Mouse (Mus musculus): ENCODE data around the gene Plekhh1.

Gene Plekhh1

GRCm38 (mm10) chr12:79034331-79034730, 5.4 kb downstream of the Plekhh1 start:
- DNase-seq (ENCODE audit: low spot score in 2 of 2): no peak

GRCm38 (mm10) chr12:79035349-79035748, 6.4 kb downstream of the Plekhh1 start:
- DNase-seq (ENCODE audit: low spot score in 2 of 2): no peak

DNA sequence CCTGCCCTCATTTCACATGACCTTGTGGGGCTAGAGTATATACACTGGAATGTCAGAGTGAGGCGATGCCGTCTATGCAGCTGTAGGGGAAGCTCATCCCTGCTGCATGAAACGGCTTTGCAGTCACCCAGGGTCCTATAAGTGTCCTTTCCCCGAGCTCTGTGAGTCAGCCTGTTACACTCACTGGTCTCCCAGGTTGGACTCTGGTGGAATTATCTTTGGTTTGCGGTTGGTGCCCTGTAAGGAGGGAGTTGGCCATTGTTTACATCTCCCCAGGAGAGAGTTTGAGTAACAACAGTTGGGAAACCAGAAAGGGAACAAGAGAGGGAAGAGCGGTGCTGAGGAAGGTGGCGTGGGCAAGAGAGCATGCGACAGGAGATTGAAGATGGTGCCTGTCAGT, 10.7 kb downstream of the Plekhh1 start:
- DNase-seq (ENCODE audit: low spot score in 2 of 2): no peak

- no peak for DNase-seq (ENCODE audit: low spot score in 2 of 2)
These were observed 11.4 kb downstream of the Plekhh1 start for GRCm38 (mm10) chr12:79040201-79040827.

DNA sequence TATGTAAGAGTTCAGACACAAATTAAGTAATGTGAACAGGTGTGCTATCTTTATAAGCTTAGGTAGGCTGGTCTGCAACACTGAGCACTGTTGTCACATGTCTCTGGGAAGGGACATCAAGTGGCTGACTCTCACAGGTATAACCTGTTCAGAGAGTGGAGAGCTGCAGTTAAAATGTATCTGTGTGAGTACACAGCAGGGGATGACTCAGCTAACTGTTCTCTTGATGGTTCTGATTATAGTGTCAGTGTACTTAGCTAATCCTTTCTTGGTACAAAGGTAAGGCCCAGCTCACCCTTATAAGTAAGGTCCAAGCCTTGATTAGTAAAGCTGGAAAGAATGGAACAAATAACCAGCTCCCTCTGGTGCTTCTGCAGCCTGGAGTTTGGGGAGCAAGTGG, 12.5 kb downstream of the Plekhh1 start:
- peak in 1 of 2 experiments; percentile 22 for DNase-seq (ENCODE audit: low spot score in 2 of 2)

GRCm38 (mm10) chr12:79044668-79045067, 15.7 kb downstream of the Plekhh1 start:
- no peak for DNase-seq (ENCODE audit: low spot score in 2 of 2)

DNA sequence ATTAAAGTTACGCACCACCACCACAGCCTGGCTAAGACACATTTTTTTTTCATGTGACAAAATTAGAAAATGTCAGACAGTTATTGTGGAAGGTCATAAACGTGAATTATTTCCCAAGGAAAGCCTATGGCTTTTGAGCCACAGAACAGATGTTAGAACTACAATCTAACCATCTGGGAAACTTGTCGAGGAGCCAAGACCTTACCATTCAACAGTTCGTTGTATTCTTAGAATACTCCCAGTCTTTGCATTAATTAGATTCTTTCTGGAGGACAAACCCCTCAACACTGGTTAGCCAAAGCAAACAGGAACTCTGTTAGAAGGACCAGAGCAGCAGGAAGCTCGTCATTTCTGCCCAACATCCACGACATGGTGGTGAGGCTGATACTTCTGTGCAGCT, 17.2 kb downstream of the Plekhh1 start:
- no peak for DNase-seq (ENCODE audit: low spot score in 2 of 2)

DNA sequence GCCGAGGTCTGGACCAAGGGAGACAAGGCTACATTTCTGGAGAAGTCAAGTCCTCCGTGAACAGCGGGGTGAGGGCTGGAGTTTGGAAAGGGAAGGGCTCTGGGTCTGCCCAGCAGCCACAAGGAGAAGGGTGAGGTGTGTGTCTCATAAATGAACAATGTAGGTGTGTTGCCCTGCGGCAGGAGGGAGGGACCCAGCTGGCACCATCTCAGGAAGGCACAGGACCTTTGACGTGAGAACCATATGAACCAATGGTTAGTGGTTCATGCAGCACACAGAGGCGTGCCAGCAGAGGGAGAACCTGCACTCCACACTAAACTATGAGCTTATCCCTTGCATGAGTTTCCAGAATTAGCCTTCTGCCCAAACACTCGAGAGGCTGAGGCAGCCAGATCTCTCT, 18.2 kb downstream of the Plekhh1 start:
- DNase-seq (ENCODE audit: low spot score in 2 of 2): peak; percentile 35 to 38

- DNase-seq (ENCODE audit: low spot score in 2 of 2): no peak
These were observed 19.9 kb downstream of the Plekhh1 start for GRCm38 (mm10) chr12:79048898-79049297.

GRCm38 (mm10) chr12:79049807-79050206, 20.8 kb downstream of the Plekhh1 start:
- no peak for DNase-seq (ENCODE audit: low spot score in 2 of 2)

DNA sequence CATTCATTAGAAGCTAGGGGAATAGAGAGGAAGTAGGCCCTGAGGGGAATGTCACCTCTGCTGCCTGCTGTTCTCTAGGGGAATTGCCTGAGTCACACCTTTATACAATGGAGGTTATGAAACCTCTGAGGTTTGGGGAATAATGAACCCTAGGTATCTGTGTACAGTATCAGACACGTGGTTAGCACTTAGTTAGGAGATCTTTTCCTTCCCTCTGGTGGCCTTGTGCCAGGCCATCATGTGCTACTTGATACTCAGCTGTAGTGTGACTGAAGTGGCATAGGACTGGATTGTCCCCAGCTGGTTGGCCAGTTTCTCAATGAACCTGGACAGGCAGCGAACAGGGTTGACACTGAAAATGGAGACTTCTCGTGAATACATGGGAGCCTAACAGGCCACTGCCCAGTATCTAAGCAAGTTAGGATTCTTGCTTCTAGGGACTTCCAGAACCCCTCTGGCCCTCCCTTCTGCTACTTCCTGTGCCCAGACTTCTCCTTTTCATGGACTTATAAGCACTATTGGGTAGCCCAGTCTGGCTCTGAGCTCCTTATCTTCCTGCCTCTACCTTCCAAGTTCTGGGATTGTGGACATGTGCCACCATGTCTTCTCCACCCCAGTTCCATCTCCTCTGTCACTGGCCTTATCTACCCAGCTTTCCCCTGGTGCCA, 21.7 kb downstream of the Plekhh1 start:
- DNase-seq (ENCODE audit: low spot score in 2 of 2): peak; percentile 35 to 41

- DNase-seq (ENCODE audit: low spot score in 2 of 2): no peak
These were observed 23.1 kb downstream of the Plekhh1 start for GRCm38 (mm10) chr12:79052073-79052472.

DNA sequence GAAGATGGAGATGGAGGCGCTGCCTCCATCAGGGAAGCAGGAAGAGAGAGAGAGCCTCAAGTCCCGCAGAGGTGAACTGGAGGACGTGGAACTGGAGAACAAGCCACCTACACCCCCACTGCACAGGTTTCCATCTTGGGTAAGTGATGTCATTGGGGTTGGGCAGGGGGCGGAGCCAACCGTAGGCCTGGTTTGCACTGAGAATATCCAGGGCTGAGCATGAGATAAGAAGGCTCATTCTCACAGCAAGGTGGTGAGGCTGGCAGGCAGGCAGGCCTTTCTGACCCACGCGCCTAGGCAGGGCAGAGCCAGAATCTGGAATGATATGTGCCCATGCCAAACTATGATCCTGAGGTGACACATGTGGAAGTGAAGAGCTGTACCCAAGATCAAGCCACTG, 26.3 kb downstream of the Plekhh1 start:
- DNase-seq (ENCODE audit: low spot score in 2 of 2): no peak

DNA sequence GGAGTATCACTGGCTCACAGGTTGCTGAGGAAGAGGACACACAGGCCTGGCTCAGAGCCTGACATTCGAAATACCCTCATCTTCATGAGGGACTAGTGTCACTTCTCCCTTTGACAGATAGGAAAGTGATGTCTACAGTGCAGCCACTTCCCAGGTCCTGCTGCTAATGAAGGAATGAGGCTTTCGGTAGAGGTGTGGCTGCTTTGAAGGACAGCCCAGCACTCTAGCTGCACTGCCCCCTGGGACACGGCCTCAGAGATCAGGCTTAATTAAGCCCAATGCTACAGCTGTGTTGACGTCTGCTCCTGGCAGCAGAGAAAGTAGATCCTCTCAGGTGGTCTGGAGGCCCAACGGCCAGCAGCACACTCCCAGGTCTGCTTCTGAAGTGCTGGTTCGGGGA, 30.6 kb downstream of the Plekhh1 start:
- DNase-seq (ENCODE audit: low spot score in 2 of 2): no peak

- DNase-seq (ENCODE audit: low spot score in 2 of 2): no peak
These were observed 31.2 kb downstream of the Plekhh1 start for GRCm38 (mm10) chr12:79060134-79060533.

GRCm38 (mm10) chr12:79060766-79061652, 32.0 kb downstream of the Plekhh1 start:
- DNase-seq (ENCODE audit: low spot score in 2 of 2): peak in 1 of 2 experiments; percentile 22

DNA sequence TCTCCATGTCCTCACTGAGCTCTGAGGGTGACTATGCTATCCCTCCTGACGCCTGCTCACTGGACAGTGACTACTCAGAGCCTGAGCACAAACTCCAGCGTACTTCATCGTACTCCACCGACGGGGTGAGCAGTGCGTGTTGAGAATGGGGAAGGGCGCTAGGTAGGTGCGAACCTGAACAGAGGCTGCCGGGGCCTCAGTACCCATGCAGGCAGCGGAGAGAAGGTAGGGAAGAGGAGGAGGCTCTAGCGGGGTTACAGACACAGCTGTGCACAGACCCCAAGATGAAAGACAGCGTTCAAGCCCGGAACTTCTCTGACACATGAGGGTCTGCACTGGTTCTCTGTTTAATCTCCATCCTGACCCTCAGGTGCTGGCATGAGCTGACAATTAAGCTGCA, 35.5 kb downstream of the Plekhh1 start:
- DNase-seq (ENCODE audit: low spot score in 2 of 2): no peak

GRCm38 (mm10) chr12:79066431-79066830, 37.5 kb downstream of the Plekhh1 start:
- no peak for DNase-seq (ENCODE audit: low spot score in 2 of 2)

- DNase-seq (ENCODE audit: low spot score in 2 of 2): no peak
These were observed 38.6 kb downstream of the Plekhh1 start for GRCm38 (mm10) chr12:79067526-79067925.

GRCm38 (mm10) chr12:79068306-79068705, 39.3 kb downstream of the Plekhh1 start:
- no peak for DNase-seq (ENCODE audit: low spot score in 2 of 2)

- no peak for DNase-seq (ENCODE audit: low spot score in 2 of 2)
These were observed 40.2 kb downstream of the Plekhh1 start for GRCm38 (mm10) chr12:79069187-79069608.

DNA sequence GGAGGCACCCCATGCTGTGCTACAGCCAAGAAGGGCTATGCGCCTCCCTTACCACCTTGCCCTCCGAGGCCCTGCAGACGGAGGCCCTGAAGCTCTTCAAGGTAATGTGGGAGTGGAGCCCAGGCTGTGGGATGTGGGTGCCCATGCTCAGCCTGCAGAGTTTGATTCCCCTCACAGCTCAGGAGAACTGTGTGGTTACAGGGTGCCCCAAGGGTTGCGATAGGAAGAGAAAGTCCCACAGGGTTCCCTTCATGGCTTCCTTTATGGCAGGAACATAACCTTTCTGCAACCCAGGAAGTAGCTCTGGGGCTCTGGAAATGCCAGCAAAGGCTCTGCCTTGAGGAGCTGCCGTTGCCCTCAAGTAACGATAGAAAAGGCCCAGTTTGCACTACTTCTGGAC, 41.0 kb downstream of the Plekhh1 start:
- DNase-seq (ENCODE audit: low spot score in 2 of 2): no peak

Data from urinary bladder, postnatal 36 days (tissue).